Mouse (Mus musculus) cerebral cortex, adult 2 months (tissue): Measurements from ENCODE around the gene Aebp2.

Source experiments
- WGBS: fragments of 180-500 bp; shearing (Covaris S2); methylation state at CpG from one replicate; pipeline ENCODE4 v1.1.7; 2018; 5-methylcytosine and 5-hydroxymethylcytosine counted together

The Aebp2 gene

DNA sequence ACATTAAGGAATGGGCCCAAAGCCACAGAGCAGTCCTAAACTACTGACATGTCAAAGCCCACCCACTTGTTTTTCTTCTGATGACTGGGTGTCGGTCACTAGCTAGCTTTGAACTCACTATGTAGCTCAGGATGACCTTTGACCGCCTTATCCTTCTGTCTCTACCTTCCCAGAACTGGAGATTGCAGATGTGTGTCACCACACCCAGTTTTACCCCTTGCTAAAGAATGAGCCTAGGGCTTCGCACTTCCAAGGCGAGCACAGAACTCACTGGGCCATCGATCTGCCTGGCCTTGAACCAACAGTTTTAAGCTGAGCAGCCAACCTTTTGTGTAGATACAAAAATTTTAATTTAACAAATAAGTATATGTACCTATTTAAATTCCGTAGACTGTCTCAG lies 13.8 kb upstream of the Aebp2 start:
- WGBS, result 97% methylated on average over 6 of the region's 6 CpGs

DNA sequence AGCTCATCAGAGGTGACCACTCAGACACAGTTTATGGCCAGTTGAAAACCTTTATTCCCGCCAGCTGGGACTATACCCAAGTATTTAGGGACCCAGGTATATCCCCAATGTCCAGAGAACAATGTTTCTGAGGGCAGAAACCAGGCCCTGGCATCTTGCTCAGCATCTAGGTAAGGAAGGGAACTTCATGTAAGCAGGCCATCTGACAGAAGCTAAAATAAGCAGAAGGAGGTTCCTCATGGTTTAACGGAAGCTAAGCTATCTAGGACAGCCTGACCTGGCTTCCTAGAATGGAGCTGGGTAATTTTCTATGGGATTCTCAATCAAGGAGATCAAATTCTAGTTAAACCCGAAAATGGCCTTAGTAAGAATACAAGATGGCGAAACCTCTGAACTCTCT lies 12.9 kb upstream of the Aebp2 start:
- 90% methylated on average over 4 of the region's 4 CpGs for WGBS

DNA sequence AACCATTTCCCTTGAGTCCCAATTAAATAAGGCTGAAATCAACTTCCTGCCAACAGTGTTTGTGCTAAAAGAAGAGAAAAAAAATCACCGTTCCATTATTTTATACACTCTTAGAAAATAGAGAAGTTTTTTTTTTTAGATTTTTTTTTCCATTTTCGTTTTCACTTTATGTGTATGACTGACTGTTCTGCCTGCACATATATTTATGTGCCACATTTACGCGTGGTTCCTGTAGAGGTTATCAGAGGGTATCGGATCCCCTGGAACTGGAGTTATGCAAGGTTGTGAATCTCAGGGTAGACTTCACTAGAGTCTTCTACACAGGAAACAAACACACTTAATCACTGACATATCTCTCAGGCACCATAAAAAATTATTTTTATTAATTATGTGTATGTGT lies 12.3 kb upstream of the Aebp2 start:
- WGBS, result 84% methylated on average over 5 of the region's 5 CpGs

DNA sequence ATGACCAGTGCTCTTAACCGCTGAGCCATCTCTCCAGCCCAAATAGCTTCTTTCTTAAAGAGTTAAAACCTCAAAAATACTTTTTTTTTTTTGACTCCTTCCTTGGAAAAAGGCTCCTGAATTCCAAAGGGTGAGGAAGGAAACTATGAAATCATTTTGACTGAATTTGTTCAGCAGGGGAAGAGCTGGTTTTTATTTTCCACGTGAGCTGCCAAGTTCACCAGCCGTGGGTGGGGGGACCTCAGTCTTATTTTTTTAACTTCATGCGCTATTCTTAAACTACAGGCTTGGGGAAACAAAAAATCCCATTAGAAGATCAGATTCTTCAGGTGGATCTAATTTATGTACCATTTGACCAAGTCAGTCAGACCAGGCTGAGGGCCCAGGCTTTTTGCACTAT lies 11.2 kb upstream of the Aebp2 start:
- 74% methylated on average over 4 of the region's 4 CpGs for WGBS

- WGBS, result 53% methylated on average over 13 of the region's 13 CpGs
Measured at GRCm38 (mm10) chr6:140611893-140612473, 10.5 kb upstream of the Aebp2 start.

DNA sequence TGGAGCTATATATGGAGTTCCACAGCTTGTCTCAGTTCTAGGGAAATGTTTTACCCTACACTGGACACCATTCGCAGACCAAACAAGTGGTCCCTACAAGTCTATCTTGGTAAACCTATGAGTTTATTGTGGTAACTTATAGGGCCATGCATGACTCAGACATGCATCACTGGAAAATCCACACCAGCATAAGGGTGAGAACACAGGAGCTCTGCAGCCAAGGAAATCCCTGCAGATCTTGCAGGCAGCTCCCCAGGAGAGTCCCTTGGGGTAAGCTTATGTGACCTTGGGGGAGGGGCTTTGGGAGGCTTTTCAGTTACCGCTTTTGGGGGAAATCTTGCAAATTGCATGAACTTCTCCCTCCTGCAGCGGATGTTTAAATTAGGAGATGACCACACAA lies 8.6 kb upstream of the Aebp2 start:
- WGBS, result 83% methylated on average over 3 of the region's 3 CpGs

- WGBS, result 90% methylated on average over 11 of the region's 11 CpGs
Measured at GRCm38 (mm10) chr6:140614711-140615110, 7.8 kb upstream of the Aebp2 start.

GRCm38 (mm10) chr6:140620531-140621349 lies 1.7 kb upstream of the Aebp2 start:
- WGBS, result 58% methylated on average over 13 of the region's 13 CpGs

DNA sequence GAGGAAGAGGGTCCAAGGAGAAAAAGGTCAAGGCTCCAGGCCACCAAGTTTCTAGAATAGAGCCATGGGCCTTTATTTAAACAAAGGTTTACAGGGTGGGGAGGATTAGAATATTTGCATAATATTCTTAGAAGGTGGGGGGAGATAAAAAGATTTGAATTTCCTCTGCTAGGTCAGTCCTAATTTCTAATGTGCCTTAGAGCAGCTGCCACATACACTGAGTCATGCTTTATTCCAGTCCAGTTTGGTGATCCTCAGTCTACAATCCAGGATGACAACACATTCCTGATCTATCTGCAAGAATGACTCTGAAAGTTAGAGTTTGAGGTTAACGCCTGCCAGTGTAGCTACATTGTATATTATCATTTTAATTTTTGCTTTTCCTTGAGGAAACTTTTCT lies 841 bp upstream of the Aebp2 start:
- 88% methylated on average over 1 of the region's 1 CpGs for WGBS

DNA sequence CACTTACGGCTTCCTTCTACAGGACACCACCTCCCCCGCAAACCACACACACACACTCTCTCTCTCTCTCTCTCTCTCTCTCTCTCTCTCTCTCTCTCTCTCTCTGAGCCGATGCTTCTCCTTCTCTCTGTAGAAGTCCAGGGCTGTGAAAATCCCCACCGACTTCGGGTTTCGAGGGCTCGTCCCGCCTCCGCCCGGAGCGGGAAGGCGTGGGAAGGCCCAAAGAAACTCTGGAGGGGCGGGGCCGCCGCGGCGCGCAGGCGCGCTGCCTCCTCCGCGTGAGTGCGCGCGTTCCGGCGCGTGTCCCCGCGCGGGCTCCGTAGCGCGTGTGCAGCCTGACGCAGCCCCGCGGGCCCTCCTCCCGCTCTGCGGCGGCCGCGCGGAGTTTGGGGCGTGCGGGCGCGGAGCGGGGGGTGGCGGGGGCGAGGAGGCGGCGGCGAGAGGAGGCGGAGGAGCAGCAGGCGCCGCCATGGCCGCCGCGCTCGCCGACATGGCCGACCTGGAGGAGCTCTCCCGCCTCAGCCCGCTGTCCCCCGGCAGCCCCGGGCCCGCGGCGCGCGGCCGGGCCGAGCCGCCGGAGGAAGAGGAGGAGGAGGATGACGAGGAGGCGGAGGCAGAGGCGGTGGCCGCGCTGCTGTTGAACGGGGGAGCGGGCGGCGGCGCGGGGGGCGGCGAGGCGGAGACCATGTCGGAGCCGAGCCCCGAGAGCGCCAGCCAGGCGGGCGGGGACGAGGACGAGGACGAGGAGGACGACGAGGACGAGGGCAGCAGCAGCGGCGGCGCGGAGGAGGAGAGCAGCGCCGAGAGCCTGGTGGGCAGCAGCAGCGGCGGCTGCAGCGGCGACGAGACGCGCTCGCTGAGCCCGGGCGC lies 998 bp downstream of the Aebp2 start:
- under 1% methylated on average over 116 of the region's 117 CpGs for WGBS

GRCm38 (mm10) chr6:140624096-140625051 lies 1.9 kb downstream of the Aebp2 start:
- 1% methylated on average over 79 of the region's 80 CpGs for WGBS

DNA sequence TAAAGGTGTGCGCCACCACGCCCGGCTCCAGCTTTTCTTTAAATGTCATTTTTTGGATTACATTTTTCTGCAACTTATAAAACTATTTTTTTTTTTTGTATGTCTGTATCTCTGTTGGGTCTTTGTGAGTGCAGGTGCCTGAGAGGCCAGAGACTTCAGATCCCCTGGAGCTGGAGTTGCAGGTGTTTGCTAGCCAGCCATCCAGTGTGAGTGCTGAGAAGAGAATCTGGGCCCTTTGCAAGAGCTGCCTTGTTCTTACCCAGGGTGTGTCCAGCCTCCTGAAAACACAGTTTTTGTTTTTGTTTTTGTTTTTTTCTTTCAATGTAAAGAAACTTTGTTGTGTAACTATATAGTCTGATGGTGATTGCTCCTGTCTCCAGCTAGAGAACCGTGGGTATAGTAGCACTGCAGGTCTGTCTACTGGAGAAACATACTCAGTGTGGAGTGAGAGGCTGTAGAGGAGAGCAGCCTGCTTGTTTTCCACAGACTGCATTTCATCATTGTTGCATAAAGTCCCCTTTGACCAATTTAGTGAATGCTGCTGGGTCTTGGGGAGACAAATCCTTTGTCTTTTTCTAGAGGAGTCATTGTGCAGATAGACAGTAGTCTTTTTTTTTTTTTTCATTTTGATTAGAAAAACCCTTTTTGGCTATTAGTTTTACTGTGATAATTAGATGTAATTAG lies 6.9 kb downstream of the Aebp2 start:
- 78% methylated on average over 4 of the region's 4 CpGs for WGBS

GRCm38 (mm10) chr6:140630306-140630705 lies 7.8 kb downstream of the Aebp2 start:
- 55% methylated on average over 4 of the region's 4 CpGs for WGBS

DNA sequence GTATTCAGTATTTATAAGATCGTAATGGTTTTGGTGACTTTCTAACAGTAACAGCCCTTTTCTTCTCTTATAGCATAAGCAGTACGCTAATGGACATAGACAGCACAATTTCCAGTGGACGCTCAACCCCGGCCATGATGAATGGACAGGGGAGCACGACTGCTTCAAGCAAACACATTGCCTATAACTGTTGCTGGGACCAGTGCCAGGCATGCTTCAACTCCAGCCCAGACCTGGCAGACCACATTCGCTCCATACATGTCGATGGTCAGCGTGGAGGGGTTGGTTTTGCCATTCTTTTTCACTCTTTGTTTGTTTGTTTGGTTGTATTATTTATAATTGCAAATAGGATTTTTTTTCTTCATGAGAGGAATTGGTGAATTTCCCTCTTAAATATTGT lies 11.2 kb downstream of the Aebp2 start:
- 59% methylated on average over 8 of the region's 8 CpGs for WGBS

DNA sequence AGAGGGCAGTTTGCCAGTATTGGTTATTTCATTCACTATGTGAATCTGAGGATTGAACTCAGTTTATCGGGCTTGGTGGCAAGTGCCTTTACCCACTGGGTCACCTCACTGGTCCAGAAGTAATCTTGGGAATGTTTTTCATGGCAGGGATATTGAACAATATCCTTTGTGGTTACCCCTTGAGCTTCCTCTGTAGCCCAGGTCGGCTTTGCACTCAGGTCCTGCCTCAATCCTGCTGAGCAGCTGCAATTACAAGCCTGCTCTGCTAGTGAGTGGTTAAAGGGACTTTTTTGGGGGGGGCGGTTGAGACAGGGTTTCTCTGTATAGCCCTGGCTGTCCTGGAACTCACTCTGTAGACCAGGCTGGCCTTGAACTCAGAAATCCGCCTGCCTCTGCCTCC lies 13.8 kb downstream of the Aebp2 start:
- WGBS, result 84% methylated on average over 4 of the region's 4 CpGs

DNA sequence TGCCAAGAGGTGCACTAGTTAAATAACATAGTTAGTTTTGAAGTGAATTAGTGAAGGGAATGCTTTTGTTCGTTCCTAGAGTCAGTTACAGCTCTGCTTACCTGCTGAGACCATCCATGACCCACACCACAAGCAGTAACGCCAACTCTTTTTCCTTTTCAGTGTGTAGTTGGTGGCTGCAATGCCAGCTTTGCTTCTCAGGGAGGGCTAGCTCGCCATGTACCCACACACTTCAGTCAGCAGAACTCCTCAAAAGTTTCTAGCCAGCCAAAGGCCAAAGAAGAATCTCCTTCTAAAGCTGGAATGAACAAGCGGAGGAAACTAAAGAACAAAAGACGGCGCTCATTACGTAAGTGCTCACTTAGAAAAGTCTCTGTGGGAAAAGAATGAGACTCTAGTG lies 19.5 kb downstream of the Aebp2 start:
- 61% methylated on average over 7 of the region's 7 CpGs for WGBS

DNA sequence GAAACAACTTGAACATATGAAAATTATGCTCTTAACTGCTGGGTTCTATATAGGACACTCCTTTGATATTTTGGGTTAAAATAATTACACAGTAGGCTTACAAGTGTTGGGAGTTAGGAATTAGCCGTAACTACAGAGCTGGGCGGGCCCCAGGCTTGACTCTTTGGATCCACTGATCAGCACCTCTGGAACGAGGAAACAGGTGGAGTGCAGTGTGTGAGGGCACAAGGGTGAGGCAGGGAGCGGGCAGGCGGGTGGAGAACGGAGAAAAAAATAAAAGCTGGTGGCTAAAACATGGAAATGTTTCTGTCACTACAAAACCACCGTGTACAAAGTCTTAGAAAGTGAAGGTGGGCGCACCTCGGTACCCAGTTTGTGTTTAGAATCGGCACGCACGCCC lies 20.2 kb downstream of the Aebp2 start:
- WGBS, result 79% methylated on average over 12 of the region's 12 CpGs

DNA sequence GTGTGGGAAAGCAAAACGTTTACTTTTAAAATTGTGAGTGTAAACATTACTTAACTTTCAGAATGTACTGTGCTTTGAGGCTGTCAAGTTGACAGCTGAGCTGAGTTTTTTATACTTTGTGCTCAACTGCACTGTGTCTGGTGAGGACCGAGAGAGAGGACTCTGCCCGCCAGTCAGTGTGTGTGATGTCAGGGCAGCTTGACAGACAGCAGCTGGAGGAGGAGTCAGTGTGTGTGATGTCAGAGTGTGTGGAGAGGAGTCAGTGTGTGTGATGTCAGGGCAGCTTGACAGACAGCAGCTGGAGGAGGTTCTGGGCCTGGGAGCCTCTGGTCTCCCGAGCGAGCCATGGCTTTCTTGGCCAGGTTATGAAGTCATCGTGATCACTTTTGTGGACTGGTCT lies 24.4 kb downstream of the Aebp2 start:
- WGBS, result 67% methylated on average over 6 of the region's 6 CpGs

DNA sequence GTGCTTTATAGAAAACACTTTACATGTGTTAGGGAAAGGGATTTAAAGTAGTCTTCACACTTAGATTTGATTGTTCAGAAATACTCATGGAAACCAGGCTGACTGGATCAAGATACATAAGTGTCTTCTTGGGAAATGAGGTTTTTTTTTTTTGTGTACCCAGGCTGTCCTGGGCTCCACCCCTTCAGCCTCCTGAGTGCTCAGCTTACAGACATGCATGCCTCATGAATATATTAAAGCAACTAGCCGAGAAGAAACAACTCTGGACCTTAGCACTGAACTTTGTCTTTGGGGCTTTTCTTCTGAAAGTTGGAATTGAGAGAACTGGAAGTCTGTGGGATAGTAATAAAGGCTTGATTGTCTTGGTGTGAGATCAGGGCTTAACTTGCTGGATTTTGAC lies 27.3 kb downstream of the Aebp2 start:
- WGBS, result 27% methylated on average over 1 of the region's 1 CpGs

DNA sequence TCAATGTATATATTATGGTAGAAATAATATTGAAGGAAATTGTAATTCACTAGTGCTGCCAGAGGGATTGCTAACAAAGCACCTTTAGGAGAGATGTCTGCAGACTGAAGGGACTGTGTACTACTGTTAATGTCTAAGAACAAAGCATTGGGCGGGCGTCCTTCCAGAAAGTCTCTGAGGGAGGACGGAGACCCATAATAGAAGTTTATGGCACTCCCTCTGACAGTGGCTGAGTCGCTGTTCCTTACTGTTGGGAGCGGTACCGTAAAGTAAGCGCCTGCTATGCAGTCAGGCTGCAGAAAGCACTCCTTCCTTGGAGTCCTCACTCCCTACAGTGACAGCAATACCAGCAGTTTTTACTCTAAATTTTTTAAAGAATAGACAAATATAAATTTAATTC lies 29.5 kb downstream of the Aebp2 start:
- WGBS, result 55% methylated on average over 7 of the region's 7 CpGs

DNA sequence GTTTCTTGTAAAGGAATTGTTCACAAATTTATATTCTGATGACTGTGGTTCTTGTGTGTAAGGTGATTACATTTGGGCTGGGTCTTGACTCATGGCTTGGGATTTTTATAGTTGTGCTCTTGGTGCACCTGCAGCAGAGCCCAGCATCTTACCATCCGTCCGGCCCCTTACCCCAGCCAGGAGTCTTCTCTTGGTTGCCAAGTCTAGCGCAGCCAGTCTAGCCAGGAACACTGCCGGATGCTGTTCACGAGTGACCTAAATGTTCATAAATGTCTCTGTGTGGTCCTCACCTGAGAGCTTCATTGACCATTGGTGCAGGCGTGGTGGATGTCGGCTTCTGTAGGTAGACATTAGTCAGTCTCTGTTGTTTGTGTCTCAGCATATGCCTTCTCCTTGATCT lies 33.0 kb downstream of the Aebp2 start:
- WGBS, result 89% methylated on average over 7 of the region's 7 CpGs
